Mouse (Mus musculus): ENCODE measurements around the gene Exoc6.

GRCm38 (mm10) chr19:37544476-37544875 is 5.7 kb upstream of the Exoc6 start:
- TF ChIP-seq CTCF (IDR thresholded peaks at IDR 0.05; ENCODE audit: borderline replicate concordance, control insufficient read depth, extremely low read depth, insufficient read depth, low read length, poor library complexity) (no peak), POLR2A (IDR thresholded peaks at IDR 0.05; ENCODE audit: control insufficient read depth, extremely low read depth, insufficient read depth, low read length, poor library complexity) (no peak)
